Mouse (Mus musculus) bone marrow, adult 2 months (tissue): Measurements from ENCODE around the gene Fer. TPM values are rescaled to one million over a fixed set of nuclear protein-coding genes. Genes with fewer than 3 reads are reported as not detected.

ENCODE experiments used
- H3K27ac ChIP-seq: fragments of 200-500 bp; 2 replicates; pipeline ENCODE4 v1.5.1; 2012; ENCODE audit warnings: low read depth, mild to moderate bottlenecking, control low read depth, inconsistent platforms, low read length; ENCODE audit not compliant: control insufficient read depth, poor library complexity, insufficient read depth
- H3K4me1 ChIP-seq: fragments of 200-500 bp; 2 replicates; pipeline ENCODE4 v1.6.1; 2011; ENCODE audit warnings: low read length; ENCODE audit not compliant: control insufficient read depth, insufficient read depth
- H3K4me3 ChIP-seq: fragments of 200-500 bp; replicated peaks from 2 replicates; pipeline ENCODE3; 2011; ENCODE audit warnings: mild to moderate bottlenecking, low read depth, low read length, control low read depth; ENCODE audit not compliant: control insufficient read depth
- CTCF ChIP-seq: fragments of 200-500 bp; IDR thresholded peaks from 2 replicates; pipeline ENCODE4 v1.5.1; 2011; ENCODE audit warnings: low read length, control low read depth; ENCODE audit not compliant: control insufficient read depth, insufficient read depth
- POLR2A ChIP-seq: fragments of 200-500 bp; IDR thresholded peaks from 2 replicates; pipeline ENCODE4 v1.6.1; 2011; ENCODE audit warnings: low read depth, mild to moderate bottlenecking, control low read depth, low read length, borderline replicate concordance; ENCODE audit not compliant: control insufficient read depth
- WGBS: fragments of 180-500 bp; shearing (Covaris S2); methylation state at CpG from one replicate; pipeline ENCODE4 v1.1.7; 2018; 5-methylcytosine and 5-hydroxymethylcytosine counted together
- polyA plus RNA-seq: library from polyadenylated mRNA; stranded (reverse); fragments of >200 nt; gene quantifications from 2 replicates; pipeline ENCODE4 v1.2.4, GENCODE M21; 2011; ENCODE audit warnings: low replicate concordance; ENCODE audit not compliant: missing spikeins, insufficient read depth, insufficient read length

Fer gene
- polyA plus RNA-seq, 1 experiment, result 4.9 TPM

DNA sequence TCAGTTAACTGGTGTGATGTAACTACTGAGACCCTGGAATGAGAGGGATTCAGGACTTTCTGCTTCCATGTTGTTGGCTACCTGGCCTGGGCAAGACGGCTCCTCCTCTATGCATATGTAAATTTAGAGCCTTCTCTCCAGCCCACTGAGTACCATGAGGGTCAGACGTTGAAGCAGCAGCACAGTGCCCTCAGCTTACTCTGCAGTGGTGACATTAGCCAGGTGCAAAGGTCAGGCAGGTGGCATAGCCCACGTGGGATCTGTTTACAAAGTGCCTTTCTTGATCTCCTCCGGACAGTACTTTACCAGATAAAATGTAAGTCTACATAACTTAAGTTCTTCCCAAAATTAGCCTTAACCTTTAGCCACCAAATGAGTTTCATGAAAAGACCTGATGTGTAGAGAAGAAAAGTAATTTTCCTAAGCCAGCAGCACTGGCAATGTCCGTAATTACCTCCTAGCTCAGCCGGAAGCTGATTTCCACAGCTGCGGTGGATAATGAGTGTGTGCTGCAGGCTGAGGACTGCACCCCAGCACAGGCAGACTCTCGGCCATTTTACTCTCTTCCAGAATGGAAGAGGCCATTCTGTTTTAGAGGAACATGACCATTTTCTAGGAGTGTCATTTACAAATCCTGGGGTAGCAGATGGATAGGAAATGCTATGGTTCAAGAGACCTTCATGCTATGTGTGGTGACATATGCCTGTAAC is 273.2 kb downstream of the Fer start:
- 83% methylated on average over 8 of the region's 8 CpGs for WGBS
- TF ChIP-seq POLR2A (no peak), CTCF (no peak)
- Histone ChIP-seq H3K27ac (no peak overlapping the region), H3K4me3 (no peak overlapping the region), H3K4me1 (no peaks in the 10 kb centered on the region)

DNA sequence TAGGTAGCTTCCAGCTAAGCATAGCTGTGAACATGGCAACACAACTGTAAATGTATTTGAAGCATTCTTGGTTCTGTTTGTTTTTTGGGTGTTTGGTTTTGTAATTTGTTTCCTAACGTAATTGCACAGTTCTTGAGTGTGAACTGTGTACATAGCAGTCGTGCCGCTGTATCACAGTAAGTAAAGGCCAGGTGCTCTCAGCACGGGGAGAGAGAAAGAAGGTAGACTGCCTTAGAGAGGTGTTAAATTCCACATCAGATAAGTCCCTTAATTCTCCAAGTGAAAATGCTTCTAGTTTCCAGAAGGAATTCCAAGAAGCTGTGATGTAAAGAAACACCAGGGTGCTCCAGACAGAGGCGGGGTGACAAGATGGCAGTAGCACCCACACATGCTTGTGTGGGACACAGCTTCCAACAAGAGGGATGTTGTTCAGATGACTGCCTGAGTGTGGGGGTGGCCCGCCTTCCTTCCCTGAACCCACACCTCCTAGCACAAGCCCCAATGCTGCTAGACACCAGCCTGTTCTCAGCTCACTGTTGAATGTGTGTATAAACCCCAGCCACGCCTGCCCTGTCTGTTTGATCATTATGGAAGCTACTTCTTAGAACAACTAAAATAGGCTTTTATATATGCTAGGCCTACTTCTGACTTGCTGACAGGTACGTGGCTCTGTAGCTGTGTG is 275.3 kb downstream of the Fer start:
- H3K4me1 ChIP-seq, result no peaks in the 10 kb centered on the region
- H3K4me3 ChIP-seq, result no peak overlapping the region
- 87% methylated on average over 8 of the region's 8 CpGs for WGBS
- no peak overlapping the region for H3K27ac ChIP-seq
- no peak for TF ChIP-seq CTCF
- no peak for TF ChIP-seq POLR2A

DNA sequence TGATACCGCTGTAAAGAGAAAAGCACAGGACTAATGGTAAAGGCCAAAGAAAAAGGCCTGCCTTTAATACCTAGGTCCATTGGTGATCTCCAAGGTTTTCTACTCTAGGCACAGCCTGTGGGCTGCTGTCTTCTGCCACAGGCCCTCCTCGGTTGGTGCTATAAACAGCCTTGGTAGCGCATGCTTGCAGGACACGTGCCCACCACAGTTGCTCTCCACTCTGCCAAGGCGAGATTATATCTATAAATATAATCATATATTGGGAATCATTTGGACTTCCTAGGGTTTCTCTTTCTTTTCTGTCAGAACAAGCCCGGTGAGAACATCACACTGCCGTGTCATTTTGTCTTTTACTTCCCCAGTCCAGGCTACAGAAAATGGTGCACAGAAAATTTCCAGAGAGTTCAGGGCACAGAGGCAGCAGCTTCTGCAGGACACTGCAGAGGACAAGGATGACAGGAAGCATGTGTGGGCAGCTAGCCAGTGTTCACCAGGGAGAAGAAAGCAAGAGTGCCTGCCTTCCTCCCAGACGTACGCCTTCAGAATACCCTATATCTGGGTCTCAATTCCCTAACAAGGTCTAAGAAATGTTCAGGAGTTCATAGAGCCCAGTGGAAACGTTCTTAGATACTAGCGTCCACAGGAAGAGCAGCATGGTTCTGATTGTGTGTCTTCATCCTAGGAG is 276.5 kb downstream of the Fer start:
- TF ChIP-seq CTCF (no peak), POLR2A (no peak)
- H3K27ac ChIP-seq, result no peak overlapping the region
- WGBS, result 84% methylated on average over 11 of the region's 11 CpGs
- H3K4me3 ChIP-seq, result no peak overlapping the region
- no peaks in the 10 kb centered on the region for H3K4me1 ChIP-seq

DNA sequence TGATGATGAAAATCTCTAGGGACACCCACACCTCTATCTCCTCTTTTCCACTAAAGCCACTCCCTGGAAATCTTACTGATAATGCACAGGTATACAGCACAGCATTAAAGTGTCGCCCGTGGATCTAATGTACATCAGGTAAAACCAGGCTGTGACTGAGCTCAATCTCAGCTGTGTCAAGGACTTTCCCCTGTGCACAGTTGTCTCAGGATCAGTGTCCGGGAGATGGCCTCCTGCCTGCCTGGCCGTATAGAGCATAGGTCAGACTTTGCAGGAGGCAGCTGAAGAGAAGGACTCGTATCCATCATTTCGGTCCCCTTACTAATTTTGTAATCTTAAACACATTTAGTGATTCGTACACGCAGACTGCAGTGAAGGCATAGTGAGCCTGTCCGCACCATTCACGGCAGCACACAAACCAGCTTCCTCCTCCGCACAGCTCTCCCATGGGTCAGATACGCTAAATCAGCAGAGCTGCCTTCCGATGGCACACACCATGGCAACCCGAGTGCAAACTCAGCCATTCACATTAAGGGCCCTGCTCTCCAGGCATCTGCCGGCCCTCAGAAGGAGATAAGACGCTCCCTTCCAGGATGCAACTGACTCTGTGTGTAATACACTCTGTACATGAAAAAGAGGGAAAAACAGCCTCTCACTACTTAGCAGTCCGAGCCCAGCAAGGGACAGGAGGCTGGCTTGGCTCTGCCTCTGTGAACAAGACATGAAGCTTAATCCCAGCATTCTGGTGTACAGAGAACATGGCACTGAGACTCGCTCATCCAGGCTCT is 277.4 kb downstream of the Fer start:
- 89% methylated on average over 18 of the region's 18 CpGs for WGBS
- TF ChIP-seq CTCF, result no peak
- no peak for TF ChIP-seq POLR2A
- Histone ChIP-seq H3K27ac (no peak overlapping the region), H3K4me1 (no peaks in the 10 kb centered on the region), H3K4me3 (no peak overlapping the region)

DNA sequence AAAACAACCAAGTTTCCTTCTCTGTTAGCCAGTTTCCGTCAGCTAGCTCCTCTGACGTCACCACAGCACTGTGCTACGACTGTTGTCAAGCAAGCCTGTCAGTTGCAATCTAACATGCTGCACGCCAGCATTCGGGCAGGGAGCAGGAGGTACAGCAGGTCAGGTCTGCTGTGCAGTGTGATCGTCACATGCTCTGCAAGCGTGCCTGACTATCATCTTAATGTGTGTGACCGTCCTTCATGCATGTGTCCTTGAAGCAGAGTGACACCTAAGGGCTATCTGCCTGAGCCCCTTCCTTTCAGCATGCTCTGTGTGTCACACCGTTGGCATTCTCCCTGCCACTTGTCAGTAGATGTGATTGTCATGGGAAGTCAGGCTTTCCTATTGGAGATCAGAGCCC is 279.0 kb downstream of the Fer start:
- 87% methylated on average over 9 of the region's 9 CpGs for WGBS
- no peak overlapping the region for H3K27ac ChIP-seq
- no peak overlapping the region for H3K4me3 ChIP-seq
- no peak for TF ChIP-seq POLR2A
- no peak for TF ChIP-seq CTCF
- H3K4me1 ChIP-seq, result no peaks in the 10 kb centered on the region

DNA sequence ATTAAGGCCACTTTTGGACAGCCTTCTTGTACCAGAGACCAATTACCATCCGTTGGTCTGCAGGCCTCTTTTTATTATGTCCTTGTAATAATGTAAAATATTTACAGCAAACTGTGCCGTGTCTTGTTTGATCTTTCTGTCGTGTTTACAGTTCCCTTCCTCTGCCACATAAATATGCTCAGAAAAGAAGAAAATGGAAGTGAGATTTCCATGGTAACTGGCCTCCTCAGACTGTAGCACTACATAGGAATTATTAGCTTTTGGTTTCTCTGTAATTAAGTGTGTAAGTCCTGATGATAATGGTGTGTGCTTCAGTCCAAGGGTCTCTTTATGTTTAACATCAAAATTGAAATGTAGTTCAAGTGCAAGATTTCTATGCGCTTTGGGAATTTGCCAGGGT is 283.5 kb downstream of the Fer start:
- Histone ChIP-seq H3K27ac (no peak overlapping the region), H3K4me3 (no peak overlapping the region), H3K4me1 (no peaks in the 10 kb centered on the region)
- TF ChIP-seq CTCF, result no peak
- no peak for TF ChIP-seq POLR2A
- 76% methylated on average over 4 of the region's 4 CpGs for WGBS

DNA sequence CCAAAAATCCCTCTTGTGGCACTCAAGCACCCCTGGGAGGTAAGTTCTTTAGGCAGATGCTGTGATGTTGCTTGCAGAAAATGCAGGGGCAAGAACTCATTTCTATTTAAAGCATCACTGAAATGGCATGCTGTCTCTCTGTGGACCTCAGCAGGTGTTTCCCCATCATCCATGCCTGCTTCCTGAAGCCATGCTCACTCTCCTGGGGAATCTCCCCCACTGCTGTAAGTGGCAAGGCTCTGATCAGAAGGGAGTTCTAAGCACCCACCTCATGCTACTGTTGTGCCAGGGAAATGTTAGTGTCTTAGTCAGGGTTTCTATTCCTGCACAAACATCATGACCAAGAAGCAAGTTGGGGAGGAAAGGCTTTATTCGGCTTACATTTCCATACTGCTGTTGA is 287.9 kb downstream of the Fer start:
- H3K4me1 ChIP-seq, result no peaks in the 10 kb centered on the region
- H3K4me3 ChIP-seq, result no peak overlapping the region
- no peak overlapping the region for H3K27ac ChIP-seq
- TF ChIP-seq POLR2A (no peak), CTCF (no peak)
- 80% methylated on average over 1 of the region's 1 CpGs for WGBS

DNA sequence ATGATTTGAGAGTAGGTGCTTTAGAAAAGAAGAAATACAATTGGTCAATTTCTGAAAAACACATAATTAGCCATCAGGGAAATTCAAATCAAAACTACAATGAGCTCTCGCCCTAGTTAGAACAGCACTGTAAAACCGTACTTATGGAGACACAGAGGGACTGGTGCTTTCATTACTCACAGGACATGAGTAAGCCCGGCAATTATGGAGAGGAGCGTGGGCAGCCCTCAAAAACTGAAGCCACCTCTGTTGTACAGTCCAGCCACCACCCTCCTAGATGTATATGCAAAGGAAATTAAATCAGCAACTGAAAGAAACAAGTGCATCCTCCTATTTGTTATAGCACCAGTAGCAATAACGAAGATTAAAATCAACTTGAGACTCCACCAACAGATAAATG is 304.9 kb downstream of the Fer start:
- H3K27ac ChIP-seq, result no peak overlapping the region
- no peak overlapping the region for H3K4me3 ChIP-seq
- TF ChIP-seq POLR2A (no peak), CTCF (no peak)
- H3K4me1 ChIP-seq, result no peaks in the 10 kb centered on the region
- WGBS, result 82% methylated on average over 5 of the region's 5 CpGs
